Mouse (Mus musculus): Measurements from ENCODE around the gene Lmo3.

DNA sequence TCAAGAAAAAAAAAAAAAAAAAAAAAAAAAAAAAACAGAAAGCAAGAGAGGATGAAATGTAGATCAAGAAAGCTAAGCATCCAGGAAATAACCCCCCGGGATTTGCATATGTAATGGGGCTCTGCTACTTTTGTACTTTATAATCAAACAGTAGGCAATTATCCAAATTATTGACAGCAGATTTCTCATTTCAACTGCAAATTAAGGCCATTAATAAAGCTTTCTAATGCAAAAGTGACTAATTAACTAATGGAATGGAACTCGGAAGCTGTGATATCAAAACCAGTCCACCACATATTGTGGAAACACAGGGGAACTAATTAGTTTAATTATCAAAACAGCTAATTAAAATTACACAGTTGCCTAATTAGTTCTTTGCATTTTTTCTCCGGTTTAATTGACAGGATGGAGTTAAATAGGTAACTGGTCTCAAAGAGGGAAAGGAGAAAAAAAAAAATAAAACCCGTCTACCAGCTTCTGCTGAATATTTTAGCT, 785 bp upstream of the Lmo3 start:
- TF ChIP-seq CTCF (conservative IDR thresholded peaks at IDR 0.05; ENCODE audit: insufficient read depth, insufficient read length, low read depth, low read length), result no peak
- TF ChIP-seq POLR2A (IDR thresholded peaks at IDR 0.05; ENCODE audit: low read depth, low read length), result no peak
